Comparison of ENCODE assay signal across 7 mouse cellular contexts in the genomic region with DNA sequence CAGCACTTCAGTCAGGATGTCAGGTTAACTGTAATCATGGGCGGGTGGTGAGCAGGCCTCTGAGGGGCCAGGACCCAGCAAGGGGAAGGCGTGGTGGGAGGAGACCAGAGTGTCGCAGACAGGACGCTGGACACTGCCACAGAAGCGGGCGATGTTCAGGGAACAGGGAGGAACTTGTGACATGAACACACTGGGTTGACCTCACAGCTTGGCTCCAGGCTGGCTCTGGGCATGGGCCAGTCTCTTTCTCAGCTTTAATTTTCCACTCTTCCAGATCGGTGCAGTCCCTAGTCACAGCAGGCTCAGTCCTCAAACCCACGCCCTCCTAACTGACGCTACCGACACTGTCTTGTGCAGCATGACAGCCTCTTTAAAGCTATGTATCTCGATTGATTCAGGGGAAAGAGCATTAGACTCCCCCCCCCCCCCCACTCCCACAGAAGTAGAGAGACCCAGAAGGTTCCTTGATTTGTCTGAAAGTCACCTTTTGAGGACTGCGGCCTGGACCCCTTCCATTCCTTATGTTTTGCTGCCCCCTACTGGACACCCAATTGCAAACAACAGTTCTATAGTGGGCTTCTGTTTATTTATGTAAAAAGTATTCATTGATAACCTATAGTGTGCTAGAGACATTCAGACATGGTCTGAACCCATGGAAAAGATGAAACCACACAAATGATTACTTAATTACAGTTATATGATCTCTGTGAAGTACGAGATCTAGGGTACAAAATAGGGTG. TPM values are rescaled to one million over a fixed set of nuclear protein-coding genes. Genes with fewer than 3 reads are reported as not detected.
DNase-seq lines count a peak whose midpoint lies in the region; ATAC-seq and TF ChIP-seq lines count a peak whose summit lies in the region.

No protein-coding gene starts in this region.

- no peaks in the 10 kb centered on the region for H3K4me1 ChIP-seq in heart, embryonic 13.5 days
- H3K4me1 ChIP-seq in small intestine, adult 2 months (ENCODE audit: control insufficient read depth, insufficient read depth, insufficient read length, low read length) = no peaks in the 10 kb centered on the region

- H3K4me2 ChIP-seq in heart, embryonic 13.5 days = peak overlapping the region; percentile 42; the same call in 1 of the 2 replicates

- H3K36me3 ChIP-seq in heart, embryonic 13.5 days = no peaks in the 10 kb centered on the region
- H3K36me3 ChIP-seq in small intestine, adult 2 months (ENCODE audit: control insufficient read depth, insufficient read depth, low read length) = no peaks in the 10 kb centered on the region

- no peak overlapping the region for H3K27ac ChIP-seq in heart, embryonic 13.5 days (replicated peaks)
- no peak overlapping the region for H3K27ac ChIP-seq in small intestine, adult 2 months (ENCODE audit: insufficient read depth, low read depth, low read length)

- H3K4me3 ChIP-seq in heart, embryonic 13.5 days = no peak overlapping the region
- H3K4me3 ChIP-seq in small intestine, adult 2 months (ENCODE audit: low read depth, low read length) = no peak overlapping the region

- peak; percentile 79; the same call in 1 of the 2 replicates for TF ChIP-seq CTCF in brain, embryonic 14.5 days (IDR thresholded peaks at IDR 0.05; ENCODE audit: borderline replicate concordance, extremely low read depth, insufficient read depth, insufficient read length)
- peak; percentile 40; the same call in 1 of the 2 replicates for TF ChIP-seq CTCF in small intestine, adult 2 months (IDR thresholded peaks at IDR 0.05; ENCODE audit: extremely low read depth, insufficient read length, insufficient replicate concordance, low read depth, low read length)

- no peaks in the 10 kb centered on the region for H3K9me3 ChIP-seq in heart, embryonic 13.5 days

- peak; percentile 33 for DNase-seq in MEL-GATA-1-ER (ENCODE audit: extremely low read depth, low read depth)
- peak; percentile 87 for DNase-seq in brain, embryonic 14.5 days (ENCODE audit: low read depth)
- peak; percentile 41 to 68 for DNase-seq in layer of hippocampus, adult 18-20 months (ENCODE audit: low spot score in 2 of 2)
- peak; percentile 82 for DNase-seq in lung, postnatal 36 days

- H3K27me3 ChIP-seq in heart, embryonic 13.5 days (replicated peaks) = peaks cover 36% of the 10 kb centered on the region
- no peaks in the 10 kb centered on the region for H3K27me3 ChIP-seq in small intestine, adult 2 months (ENCODE audit: control insufficient read depth, insufficient read depth, low read length)

- 0 out of 2 replicates have a peak overlapping the region, but pooled peaks have one; percentile 42 for H3K9ac ChIP-seq in heart, embryonic 13.5 days

- WGBS in heart, embryonic 13.5 days = 41% methylated on average over 13 of the region's 13 CpGs
- 59% methylated on average over 13 of the region's 13 CpGs for WGBS in small intestine, adult 2 months

- TF ChIP-seq POLR2A in brain, embryonic 14.5 days (IDR thresholded peaks at IDR 0.05; ENCODE audit: borderline replicate concordance, extremely low read depth, insufficient read depth, insufficient read length, poor library complexity, severe bottlenecking) = no peak
- TF ChIP-seq POLR2A in small intestine, adult 2 months (IDR thresholded peaks at IDR 0.05; ENCODE audit: low read depth, low read length) = no peak

- peak; percentile 72 for ATAC-seq in erythroblast, adult 5-6 weeks (replicated peaks; ENCODE audit: low FRiP score, poor library complexity, severe bottlenecking)
- no peak for ATAC-seq in heart, embryonic 13.5 days (ENCODE audit: extremely low read depth, insufficient number of reproducible peaks, low FRiP score, low TSS enrichment)

RNA-seq across cellular contexts. Expression of gene Mmp24, which starts 10.3 kb away (rescaled TPM):
- polyA plus RNA-seq in brain, embryonic 14.5 days (2012; rRNA removed) = 65.2 and 81.3 TPM in 2 replicates
- total RNA-seq in erythroblast, adult 5-6 weeks (2015; ENCODE audit: low replicate concordance) = not detected in 2 replicates
- total RNA-seq in erythroblast, adult 5-6 weeks (2017; ENCODE audit: low replicate concordance) = not detected in 2 replicates
- 0.04 TPM in 1 of 2 replicates, not detected in the other for polyA plus RNA-seq in heart, embryonic 13.5 days (2015; fragmentation: Nextera tagmentation; extraction: Ambion mirVana)
- 10 to 100 TPM; 39.2 to 39.9 TPM for total RNA-seq in layer of hippocampus, adult 18-20 months (2021)
- polyA plus RNA-seq in small intestine, adult 2 months (2012; rRNA removed) = 0.22 and 2.4 TPM in 2 replicates

RNA-seq across cellular contexts. Expression of gene Procr, which starts 13.9 kb away (rescaled TPM):
- 2.4 and 3.1 TPM in 2 replicates for polyA plus RNA-seq in brain, embryonic 14.5 days (2012; rRNA removed)
- total RNA-seq in erythroblast, adult 5-6 weeks (2015; ENCODE audit: low replicate concordance) = not detected in 2 replicates
- 0.51 TPM in 1 of 2 replicates, not detected in the other for total RNA-seq in erythroblast, adult 5-6 weeks (2017; ENCODE audit: low replicate concordance)
- polyA plus RNA-seq in heart, embryonic 13.5 days (2015; fragmentation: Nextera tagmentation; extraction: Ambion mirVana) = 9.0 and 9.1 TPM in 2 replicates
- total RNA-seq in layer of hippocampus, adult 18-20 months (2021) = under 1 TPM; 0.89 to 0.92 TPM
- polyA plus RNA-seq in small intestine, adult 2 months (2012; rRNA removed) = 4.8 and 6.8 TPM in 2 replicates

RNA-seq across cellular contexts. Expression of gene Gm17581, which starts 29.2 kb away (rescaled TPM):
- polyA plus RNA-seq in brain, embryonic 14.5 days (2012; rRNA removed) = not detected in 2 replicates
- total RNA-seq in erythroblast, adult 5-6 weeks (2015; ENCODE audit: low replicate concordance) = not detected in 2 replicates
- total RNA-seq in erythroblast, adult 5-6 weeks (2017; ENCODE audit: low replicate concordance) = not detected in 2 replicates
- polyA plus RNA-seq in heart, embryonic 13.5 days (2015; fragmentation: Nextera tagmentation; extraction: Ambion mirVana) = not detected in 2 replicates
- total RNA-seq in layer of hippocampus, adult 18-20 months (2021) = not detected
- not detected in 2 replicates for polyA plus RNA-seq in small intestine, adult 2 months (2012; rRNA removed)

RNA-seq across cellular contexts. Expression of gene Edem2, which starts 35.6 kb away (rescaled TPM):
- polyA plus RNA-seq in brain, embryonic 14.5 days (2012; rRNA removed) = 58.4 and 84.7 TPM in 2 replicates
- total RNA-seq in erythroblast, adult 5-6 weeks (2015; ENCODE audit: low replicate concordance) = 6.7 and 7.3 TPM in 2 replicates
- total RNA-seq in erythroblast, adult 5-6 weeks (2017; ENCODE audit: low replicate concordance) = 8.2 and 9.8 TPM in 2 replicates
- polyA plus RNA-seq in heart, embryonic 13.5 days (2015; fragmentation: Nextera tagmentation; extraction: Ambion mirVana) = 23.1 and 25.4 TPM in 2 replicates
- total RNA-seq in layer of hippocampus, adult 18-20 months (2021) = 10 to 100 TPM; 23.3 to 24.4 TPM
- polyA plus RNA-seq in small intestine, adult 2 months (2012; rRNA removed) = 60.3 and 96.4 TPM in 2 replicates

RNA-seq across cellular contexts. Expression of gene BC029722, which starts 54.4 kb away (rescaled TPM):
- 21.5 and 26.5 TPM in 2 replicates for polyA plus RNA-seq in brain, embryonic 14.5 days (2012; rRNA removed)
- 1.3 and 3.8 TPM in 2 replicates for total RNA-seq in erythroblast, adult 5-6 weeks (2015; ENCODE audit: low replicate concordance)
- total RNA-seq in erythroblast, adult 5-6 weeks (2017; ENCODE audit: low replicate concordance) = 2.4 and 3.5 TPM in 2 replicates
- polyA plus RNA-seq in heart, embryonic 13.5 days (2015; fragmentation: Nextera tagmentation; extraction: Ambion mirVana) = 10.8 and 12.0 TPM in 2 replicates
- total RNA-seq in layer of hippocampus, adult 18-20 months (2021) = 10 to 100 TPM; 57.3 to 64.4 TPM
- 23.6 and 38.3 TPM in 2 replicates for polyA plus RNA-seq in small intestine, adult 2 months (2012; rRNA removed)

Comparison
In these comparisons a context has a peak if more than half of its experiments do, and no peak if none do; other contexts are left out.
1. DNase-seq: peak in every context shown above with its lines; median percentile 87 in brain, embryonic 14.5 days; 82 in lung, postnatal 36 days; 54 in layer of hippocampus, adult 18-20 months; 33 in MEL-GATA-1-ER.
2. RNA of gene Mmp24, which starts 10.3 kb away (polyA plus RNA-seq): 65.2 to 81.3 TPM in brain, embryonic 14.5 days; 0.22 to 2.4 TPM in small intestine, adult 2 months and 0.04 TPM in heart, embryonic 13.5 days; every median in the first group is over 10 times any median in the second.